Mouse (Mus musculus): ENCODE data around the gene Alkbh1. TPM values are rescaled to one million over a fixed set of nuclear protein-coding genes. Genes with fewer than 3 reads are reported as not detected.

Alkbh1 gene
- polyA plus RNA-seq, 1 experiment from 2014 or later, result 16.7 TPM

DNA sequence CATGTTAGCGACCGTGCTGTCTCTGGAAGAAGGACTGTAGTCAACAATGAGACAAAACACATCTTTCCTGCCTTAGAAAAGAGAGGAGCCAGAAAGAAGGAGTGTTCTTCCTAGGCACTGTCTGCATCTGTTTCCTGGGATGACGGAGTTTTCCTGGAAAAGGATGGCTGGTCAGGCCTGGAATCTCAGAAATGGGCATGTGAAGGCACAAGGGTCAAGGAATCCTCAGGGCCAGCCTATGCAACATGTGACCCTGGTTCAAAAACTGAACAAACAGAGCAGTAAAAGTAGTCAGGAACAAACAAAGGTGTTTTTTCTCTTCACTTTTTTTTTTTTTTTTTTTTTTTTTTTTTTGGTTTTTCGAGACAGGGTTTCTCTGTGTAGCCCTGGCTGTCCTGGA is 46.7 kb downstream of the Alkbh1 start:
- Histone ChIP-seq H3K4me1 (replicated peaks) (peaks cover 5% of the 10 kb centered on the region; the same call in 1 of the 2 replicates), H3K4me2 (no peak overlapping the region), H3K27ac (replicated peaks) (no peak overlapping the region), H3K36me3 (replicated peaks) (no peaks in the 10 kb centered on the region), H3K4me3 (replicated peaks) (no peak overlapping the region), H3K9me3 (replicated peaks) (no peaks in the 10 kb centered on the region), H3K27me3 (peaks cover 5% of the 10 kb centered on the region; the same call in 1 of the 2 replicates), H3K9ac (no peak overlapping the region)
- ATAC-seq (ENCODE audit: insufficient read depth), result no peak
- 70% methylated on average over 4 of the region's 4 CpGs for WGBS (ENCODE audit: insufficient replicate concordance)

DNA sequence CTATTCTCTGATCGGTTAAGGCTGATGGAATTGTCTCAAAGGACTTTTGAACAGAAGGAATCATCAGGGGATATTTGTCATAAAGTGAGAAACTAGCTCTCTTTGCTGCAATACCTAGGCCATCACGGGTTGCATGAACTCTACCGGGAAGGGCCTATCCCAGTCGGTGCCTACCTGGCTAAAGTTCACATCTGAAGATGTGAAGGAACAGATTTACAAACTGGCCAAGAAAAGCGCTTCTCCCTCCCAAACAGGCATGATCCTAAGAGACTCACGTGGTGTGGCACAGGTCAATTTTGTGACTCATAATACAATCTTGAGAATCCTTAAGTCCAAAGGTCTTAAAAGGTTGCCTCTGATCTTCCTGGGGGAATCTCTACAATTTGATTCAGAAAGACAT is 49.5 kb downstream of the Alkbh1 start:
- ATAC-seq (ENCODE audit: insufficient read depth), result no peak
- no peak overlapping the region for H3K4me2 ChIP-seq
- H3K9me3 ChIP-seq (replicated peaks), result no peaks in the 10 kb centered on the region
- no peak overlapping the region for H3K4me3 ChIP-seq (replicated peaks)
- no peaks in the 10 kb centered on the region for H3K36me3 ChIP-seq (replicated peaks)
- H3K27me3 ChIP-seq, result peaks cover 5% of the 10 kb centered on the region; the same call in 1 of the 2 replicates
- 70% methylated on average over 6 of the region's 6 CpGs for WGBS (ENCODE audit: insufficient replicate concordance)
- H3K4me1 ChIP-seq (replicated peaks), result peaks cover 6% of the 10 kb centered on the region; the same call in 1 of the 2 replicates
- H3K9ac ChIP-seq, result no peak overlapping the region
- no peak overlapping the region for H3K27ac ChIP-seq (replicated peaks)

DNA sequence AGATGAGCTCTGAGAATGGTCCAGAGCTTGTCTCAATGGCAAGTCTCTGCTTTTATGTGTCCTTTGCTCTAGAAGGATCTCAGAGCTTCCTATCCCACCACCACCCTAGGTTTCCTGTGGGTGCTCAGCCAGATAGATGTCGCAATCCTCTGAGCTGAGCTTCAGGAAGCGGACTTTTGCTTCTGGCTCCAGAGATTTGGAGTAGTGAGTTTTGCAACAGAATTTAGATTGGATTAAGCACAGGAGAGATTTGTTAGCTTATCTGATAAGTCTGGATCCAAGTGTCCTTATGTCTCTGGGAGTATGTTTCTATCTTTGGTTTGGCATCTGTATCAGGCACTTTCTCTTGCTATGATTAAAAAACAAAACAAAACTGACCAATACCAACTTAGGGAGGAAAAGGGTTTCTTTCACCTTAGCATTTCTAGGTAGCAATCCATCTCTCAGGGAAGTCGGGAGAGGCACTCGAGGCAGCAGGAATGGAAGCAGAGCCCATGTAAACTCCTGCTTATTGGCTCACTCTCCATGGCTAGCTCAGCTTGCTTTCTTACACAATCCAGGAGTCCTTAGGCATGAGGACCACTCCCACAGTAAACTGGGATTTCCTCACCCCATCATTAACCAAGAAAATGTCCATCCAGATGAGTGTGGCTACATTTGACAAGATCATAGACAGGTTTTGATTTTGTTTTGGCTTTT is 50.2 kb downstream of the Alkbh1 start:
- no peak overlapping the region for H3K4me3 ChIP-seq (replicated peaks)
- H3K27ac ChIP-seq (replicated peaks), result peak overlapping the region; percentile 43; the same call in 1 of the 2 replicates
- no peak for ATAC-seq (ENCODE audit: insufficient read depth)
- no peak overlapping the region for H3K9ac ChIP-seq
- no peaks in the 10 kb centered on the region for H3K9me3 ChIP-seq (replicated peaks)
- 38% methylated on average over 4 of the region's 4 CpGs for WGBS (ENCODE audit: insufficient replicate concordance)
- H3K4me1 ChIP-seq (replicated peaks), result peaks cover 13% of the 10 kb centered on the region; the same call in 1 of the 2 replicates
- peaks cover 5% of the 10 kb centered on the region; the same call in 1 of the 2 replicates for H3K27me3 ChIP-seq
- no peak overlapping the region for H3K4me2 ChIP-seq
- no peaks in the 10 kb centered on the region for H3K36me3 ChIP-seq (replicated peaks)

DNA sequence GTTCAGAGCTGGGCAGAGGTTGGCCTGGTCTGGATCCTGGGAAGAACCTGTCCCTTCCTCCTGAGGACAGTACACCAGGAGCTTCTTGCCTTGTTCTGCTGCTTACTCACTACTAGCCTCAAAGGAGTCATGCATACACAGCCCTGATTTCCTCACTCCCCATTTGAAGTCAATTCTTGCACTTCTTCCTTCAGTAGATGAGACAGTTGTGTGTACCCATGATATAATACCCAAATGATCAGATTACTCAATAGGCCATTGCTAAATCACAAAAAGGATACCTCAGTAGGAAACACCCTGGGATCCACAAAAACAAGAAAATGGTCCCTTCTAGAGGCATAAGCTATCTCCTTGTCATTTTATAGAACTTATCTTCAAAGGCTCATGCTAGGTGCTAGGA is 52.5 kb downstream of the Alkbh1 start:
- Histone ChIP-seq H3K36me3 (replicated peaks) (no peaks in the 10 kb centered on the region), H3K9me3 (replicated peaks) (no peaks in the 10 kb centered on the region), H3K4me3 (replicated peaks) (no peak overlapping the region), H3K4me2 (no peak overlapping the region), H3K27ac (replicated peaks) (no peak overlapping the region), H3K9ac (no peak overlapping the region), H3K4me1 (replicated peaks) (peaks cover 28% of the 10 kb centered on the region), H3K27me3 (peaks cover 5% of the 10 kb centered on the region; the same call in 1 of the 2 replicates)
- no peak for ATAC-seq (ENCODE audit: insufficient read depth)

DNA sequence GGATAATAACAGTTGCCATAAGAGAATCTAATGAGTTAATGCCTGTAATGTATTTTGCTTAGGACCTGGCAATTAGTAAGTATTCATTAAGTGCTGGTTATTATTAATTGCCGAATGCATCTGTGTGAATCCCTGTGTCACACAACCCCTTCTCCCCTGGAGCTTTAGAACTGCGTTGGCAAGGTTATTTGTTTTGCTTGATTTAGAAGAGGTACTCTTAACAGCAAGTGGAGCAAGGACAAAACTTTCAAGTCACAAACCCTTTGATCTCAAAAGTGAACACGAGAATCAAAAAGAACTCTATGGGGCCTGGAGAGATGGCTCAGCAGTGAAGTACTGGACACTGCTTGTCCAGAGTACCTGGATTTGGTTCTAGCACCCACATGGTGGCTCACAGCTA is 54.6 kb downstream of the Alkbh1 start:
- 79% methylated on average over 3 of the region's 3 CpGs for WGBS (ENCODE audit: insufficient replicate concordance)
- Histone ChIP-seq H3K4me2 (peak overlapping the region; percentile 98), H3K9ac (no peak overlapping the region), H3K4me3 (replicated peaks) (peak overlapping the region; percentile 86; the same call in 1 of the 2 replicates), H3K36me3 (replicated peaks) (no peaks in the 10 kb centered on the region), H3K4me1 (replicated peaks) (peaks cover 40% of the 10 kb centered on the region), H3K27ac (replicated peaks) (no peak overlapping the region), H3K27me3 (peaks cover 5% of the 10 kb centered on the region; the same call in 1 of the 2 replicates), H3K9me3 (replicated peaks) (no peaks in the 10 kb centered on the region)
- ATAC-seq (ENCODE audit: insufficient read depth), result no peak

DNA sequence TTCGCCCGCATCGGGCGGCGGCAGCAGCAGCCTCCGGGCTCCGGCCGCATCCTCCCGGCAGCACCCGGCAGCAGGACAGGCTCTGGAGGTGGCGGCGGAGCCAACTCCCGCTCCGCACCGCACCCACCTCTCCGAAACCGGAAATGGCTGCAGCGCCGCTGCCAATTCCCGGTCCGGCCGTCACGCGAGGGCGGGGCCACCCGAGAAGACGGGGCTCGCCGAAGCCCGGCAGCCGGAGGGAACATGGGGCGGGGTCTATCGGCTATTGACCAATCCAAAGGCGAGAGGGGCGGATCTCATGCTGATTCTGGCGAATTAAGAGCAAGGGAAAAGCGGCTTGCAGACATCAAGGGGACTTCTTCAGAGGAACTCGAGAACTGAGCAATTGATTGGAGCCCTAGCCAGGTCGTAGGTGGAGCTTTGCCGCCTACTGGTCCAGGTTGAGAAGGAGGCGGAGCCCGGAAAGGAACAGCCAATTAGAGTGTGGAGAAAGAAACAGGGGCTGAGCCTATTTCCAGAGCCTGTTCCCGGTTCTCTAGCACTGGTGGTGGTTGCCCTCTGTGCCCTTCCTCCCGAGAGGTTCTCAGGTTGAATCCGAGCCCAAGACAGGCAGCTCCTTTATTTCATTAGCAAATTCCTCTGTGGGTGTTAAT is 55.6 kb downstream of the Alkbh1 start, which contains the start of gene Sptlc2:
TSS of gene Sptlc2 (minus strand) at position 234 of the 653 bp plus-strand sequence.
- WGBS (ENCODE audit: insufficient replicate concordance), result under 1% methylated on average over 45 of the region's 45 CpGs
- Histone ChIP-seq H3K4me3 (replicated peaks) (peak within 1 kb of the TSS; percentile 86), H3K9me3 (replicated peaks) (no peaks in the 10 kb centered on the region), H3K4me2 (peak within 1 kb of the TSS; percentile 98), H3K9ac (peak within 1 kb of the TSS; percentile 89), H3K27ac (replicated peaks) (peak within 1 kb of the TSS; percentile 74), H3K36me3 (replicated peaks) (no peaks in the 10 kb centered on the region), H3K27me3 (peaks cover 1% of the 10 kb centered on the region; the same call in 1 of the 2 replicates), H3K4me1 (replicated peaks) (peaks cover 35% of the 10 kb centered on the region)
- ATAC-seq (ENCODE audit: insufficient read depth), result peak; percentile 97

DNA sequence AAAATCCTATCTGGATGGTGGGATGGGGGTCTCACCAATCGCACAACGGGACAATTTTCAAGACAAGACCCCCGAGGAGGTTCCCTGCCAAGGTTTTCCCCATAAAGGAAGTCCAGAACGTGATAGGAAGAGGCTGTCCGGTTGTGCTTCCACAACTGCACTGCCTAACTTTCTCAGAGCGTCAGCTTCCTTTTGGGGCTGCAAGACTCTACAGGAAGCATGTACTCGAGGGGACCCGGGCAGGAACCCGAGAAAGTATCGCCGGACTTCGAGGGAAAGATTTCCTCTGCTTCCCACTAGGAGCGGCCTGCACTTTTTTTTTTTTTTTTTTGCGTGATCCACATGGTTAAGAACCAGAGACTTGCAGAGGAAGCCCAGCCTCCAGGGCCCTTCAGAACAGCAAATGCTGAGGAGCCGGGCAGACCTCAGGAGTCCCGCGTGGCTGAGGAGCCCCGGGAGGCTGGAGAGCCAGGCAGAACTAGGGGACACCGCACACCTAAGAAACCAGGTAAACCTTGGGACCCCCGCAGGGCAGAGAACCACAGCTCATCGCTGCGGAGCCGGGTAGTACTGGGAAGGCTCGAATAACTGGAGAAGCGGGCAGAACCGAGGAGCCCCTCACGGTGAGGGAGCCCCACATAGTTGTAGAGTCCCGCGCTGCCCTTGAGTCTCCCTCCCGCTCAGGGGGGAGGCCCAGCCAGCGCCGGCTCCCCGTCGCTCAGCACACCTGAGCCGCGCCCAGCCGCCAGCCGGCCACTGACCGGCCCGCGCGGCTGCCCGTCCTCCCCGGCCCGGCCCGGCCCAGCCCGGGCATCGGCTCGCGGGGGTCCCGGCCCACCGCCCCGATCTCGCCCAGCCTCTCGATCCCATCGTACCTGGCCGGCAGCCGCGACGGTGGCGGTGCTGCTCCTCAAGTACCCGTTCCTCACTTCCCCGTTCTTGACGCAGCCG is 56.4 kb downstream of the Alkbh1 start:
- Histone ChIP-seq H3K27ac (replicated peaks) (peak overlapping the region; percentile 74), H3K27me3 (no peaks in the 10 kb centered on the region; the same call in 1 of the 2 replicates), H3K4me3 (replicated peaks) (peak overlapping the region; percentile 86), H3K36me3 (replicated peaks) (no peaks in the 10 kb centered on the region), H3K9me3 (replicated peaks) (no peaks in the 10 kb centered on the region), H3K4me1 (replicated peaks) (peaks cover 35% of the 10 kb centered on the region), H3K4me2 (peak overlapping the region; percentile 98), H3K9ac (peak overlapping the region; percentile 89)
- peak; percentile 25 for ATAC-seq (ENCODE audit: insufficient read depth)
- under 1% methylated on average over 55 of the region's 65 CpGs for WGBS (ENCODE audit: insufficient replicate concordance)

DNA sequence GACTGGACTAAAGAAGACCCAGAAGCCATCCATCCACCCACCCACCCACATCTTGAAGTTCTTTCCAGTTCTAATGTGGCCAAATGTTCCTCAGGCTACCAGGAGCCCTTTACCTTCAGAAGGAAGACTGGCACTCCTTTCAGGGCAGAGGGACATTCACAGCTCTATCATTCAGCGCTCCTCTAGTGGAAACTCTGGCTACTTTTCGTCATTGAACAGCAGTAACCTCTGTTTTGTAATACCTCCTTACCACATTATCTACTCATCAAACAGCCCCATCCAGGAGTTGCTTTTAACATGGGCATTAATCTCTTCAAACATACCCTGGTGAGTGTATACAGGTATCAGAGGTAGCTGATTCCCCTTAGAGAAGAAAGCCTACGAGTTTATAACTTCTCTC is 58.8 kb downstream of the Alkbh1 start:
- 66% methylated on average over 3 of the region's 3 CpGs for WGBS (ENCODE audit: insufficient replicate concordance)
- H3K9me3 ChIP-seq (replicated peaks), result no peaks in the 10 kb centered on the region
- no peaks in the 10 kb centered on the region for H3K36me3 ChIP-seq (replicated peaks)
- H3K4me3 ChIP-seq (replicated peaks), result no peak overlapping the region
- no peak for ATAC-seq (ENCODE audit: insufficient read depth)
- peaks cover 56% of the 10 kb centered on the region for H3K4me1 ChIP-seq (replicated peaks)
- no peak overlapping the region for H3K4me2 ChIP-seq
- H3K27ac ChIP-seq (replicated peaks), result no peak overlapping the region
- H3K27me3 ChIP-seq, result no peaks in the 10 kb centered on the region
- H3K9ac ChIP-seq, result no peak overlapping the region

DNA sequence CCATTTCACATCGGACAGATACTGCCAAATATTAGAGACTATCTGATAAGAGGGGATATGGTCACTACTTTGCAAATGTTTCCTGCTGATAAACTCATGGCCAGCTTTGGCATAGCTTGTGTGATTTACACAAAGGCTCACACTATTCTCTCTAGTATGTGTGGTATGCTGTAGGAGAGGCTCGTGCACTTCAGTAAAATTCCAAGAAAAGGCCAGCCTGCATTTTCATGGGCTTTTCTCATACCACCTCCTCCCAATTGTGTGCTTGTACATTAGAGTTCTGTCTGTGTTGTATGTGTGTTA is 62.5 kb downstream of the Alkbh1 start:
- no peak overlapping the region for H3K4me2 ChIP-seq
- WGBS (ENCODE audit: insufficient replicate concordance), result 16% methylated on average over 2 of the region's 2 CpGs

DNA sequence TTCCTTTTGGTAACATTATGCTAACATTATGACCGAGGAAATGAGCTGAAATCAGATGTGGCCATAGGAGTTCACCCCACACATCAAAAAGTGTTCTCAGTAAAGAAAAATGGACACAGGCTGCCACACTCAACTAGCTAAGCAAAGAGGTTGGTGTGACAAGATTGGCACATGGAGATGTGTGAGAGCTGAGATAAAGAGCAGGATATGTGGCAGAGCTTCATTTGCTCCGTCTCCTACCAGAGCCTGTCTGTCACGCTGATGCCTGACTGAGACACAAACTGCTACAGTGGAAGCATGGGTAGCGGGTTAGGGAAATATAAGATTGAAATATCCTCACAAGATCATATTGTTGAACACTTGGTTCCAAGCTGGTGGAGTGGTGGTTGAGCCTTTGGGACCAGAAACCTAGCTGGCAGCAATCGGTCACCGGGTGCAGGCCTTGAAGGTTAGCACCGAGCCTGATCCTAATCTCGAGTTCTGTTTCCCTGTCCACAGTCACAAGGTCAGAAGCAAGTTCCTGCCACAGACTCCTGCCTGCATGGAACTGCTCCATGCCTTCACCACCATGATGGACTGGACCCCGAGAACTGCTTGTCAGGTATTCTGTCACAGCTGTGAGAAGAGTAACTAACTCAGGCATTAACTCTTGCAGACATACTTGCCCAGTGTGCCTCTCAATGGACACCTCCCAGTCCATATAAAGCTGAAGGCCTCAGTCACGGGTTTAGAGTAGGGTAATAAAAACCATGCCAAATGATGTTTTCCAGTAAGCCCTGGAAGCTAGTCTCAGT is 63.0 kb downstream of the Alkbh1 start:
- Histone ChIP-seq H3K27me3 (no peaks in the 10 kb centered on the region), H3K4me1 (replicated peaks) (peaks cover 40% of the 10 kb centered on the region), H3K4me3 (replicated peaks) (no peak overlapping the region), H3K36me3 (replicated peaks) (no peaks in the 10 kb centered on the region), H3K4me2 (no peak overlapping the region), H3K27ac (replicated peaks) (no peak overlapping the region), H3K9ac (no peak overlapping the region), H3K9me3 (replicated peaks) (no peaks in the 10 kb centered on the region)
- WGBS (ENCODE audit: insufficient replicate concordance), result 32% methylated on average over 10 of the region's 10 CpGs
- ATAC-seq (ENCODE audit: insufficient read depth), result peak; percentile 25; the same call in 1 of the 2 replicates

More for the DNA sequence above, 62.5 kb downstream of the Alkbh1 start:
- Histone ChIP-seq H3K4me3 (replicated peaks) (no peak overlapping the region), H3K9me3 (replicated peaks) (no peaks in the 10 kb centered on the region), H3K27me3 (no peaks in the 10 kb centered on the region), H3K36me3 (replicated peaks) (no peaks in the 10 kb centered on the region), H3K27ac (replicated peaks) (no peak overlapping the region), H3K4me1 (replicated peaks) (peaks cover 46% of the 10 kb centered on the region), H3K9ac (no peak overlapping the region)
- no peak for ATAC-seq (ENCODE audit: insufficient read depth)

All from liver, embryonic 15.5 days (tissue).